Mouse (Mus musculus) macrophage (primary cell): Measurements from ENCODE around the gene Dock3. TPM values are rescaled to one million over a fixed set of nuclear protein-coding genes. Genes with fewer than 3 reads are reported as not detected.
"Not testable (repeated sequence)": the region's sequence is repeated elsewhere in the genome, so short reads cannot be mapped to it uniquely, and the experiment has no call there.

Source experiments
- H3K27ac ChIP-seq: fragments of 350-480 bp; formaldehyde crosslinking; 2 replicates; pipeline ENCODE4 v1.9.0; 2021
- H3K36me3 ChIP-seq: fragments of 350-480 bp; formaldehyde crosslinking; 2 replicates; pipeline ENCODE4 v1.9.0; 2021; ENCODE audit errors: inconsistent target
- H3K4me3 ChIP-seq: fragments of 350-480 bp; formaldehyde crosslinking; 2 replicates; pipeline ENCODE4 v1.9.0; 2021; ENCODE audit errors: inconsistent target
- H3K79me2 ChIP-seq: fragments of 350-480 bp; formaldehyde crosslinking; 2 replicates; pipeline ENCODE4 v1.9.0; 2021; ENCODE audit errors: inconsistent target
- WGBS: methylation state at CpG from one replicate; pipeline ENCODE4 v1.1.7; 2026; ENCODE audit warnings: inconsistent platforms; ENCODE audit not compliant: missing documents; 5-methylcytosine and 5-hydroxymethylcytosine counted together
- polyA plus RNA-seq: library from polyadenylated mRNA; stranded (reverse); fragments of 250-400 nt; gene quantifications from 3 replicates; pipeline ENCODE4 v1.2.4, GENCODE M21; 2018; ENCODE audit warnings: inconsistent platforms

Dock3 gene
- polyA plus RNA-seq, 1 experiment from 2014 or later: 32.2 TPM

DNA sequence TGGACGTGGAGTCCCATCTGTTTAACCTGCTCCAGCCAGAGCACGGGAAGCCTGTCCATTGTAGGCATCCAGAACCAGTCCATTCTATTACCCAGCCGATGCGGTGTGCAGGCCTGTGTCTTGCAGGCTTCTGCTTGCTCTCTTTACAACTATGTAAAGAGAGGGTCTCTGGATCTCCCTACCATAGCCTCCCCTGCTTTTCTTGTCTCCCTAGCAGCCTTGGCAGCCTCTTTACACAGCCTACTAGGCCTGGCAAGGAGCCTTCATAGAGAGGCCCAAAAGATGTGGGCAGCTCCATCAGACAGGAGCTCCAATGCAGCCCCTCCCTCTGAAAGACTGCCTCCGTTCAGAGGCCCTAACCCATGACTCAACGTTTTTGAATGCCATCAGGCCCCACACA lies 17.4 kb upstream of the Dock3 start:
- H3K4me3 ChIP-seq: no peak overlapping the region
- WGBS: 73% methylated on average over 6 of the region's 6 CpGs
- H3K36me3 ChIP-seq: no peaks in the 10 kb centered on the region
- no peaks in the 10 kb centered on the region for H3K79me2 ChIP-seq
- no peak overlapping the region for H3K27ac ChIP-seq

GRCm38 (mm10) chr9:107246170-107246569 lies 14.5 kb upstream of the Dock3 start:
- no peaks in the 10 kb centered on the region for H3K36me3 ChIP-seq
- no peak overlapping the region for H3K4me3 ChIP-seq
- H3K79me2 ChIP-seq: no peaks in the 10 kb centered on the region
- H3K27ac ChIP-seq: no peak overlapping the region
- WGBS: 58% methylated on average over 4 of the region's 4 CpGs

DNA sequence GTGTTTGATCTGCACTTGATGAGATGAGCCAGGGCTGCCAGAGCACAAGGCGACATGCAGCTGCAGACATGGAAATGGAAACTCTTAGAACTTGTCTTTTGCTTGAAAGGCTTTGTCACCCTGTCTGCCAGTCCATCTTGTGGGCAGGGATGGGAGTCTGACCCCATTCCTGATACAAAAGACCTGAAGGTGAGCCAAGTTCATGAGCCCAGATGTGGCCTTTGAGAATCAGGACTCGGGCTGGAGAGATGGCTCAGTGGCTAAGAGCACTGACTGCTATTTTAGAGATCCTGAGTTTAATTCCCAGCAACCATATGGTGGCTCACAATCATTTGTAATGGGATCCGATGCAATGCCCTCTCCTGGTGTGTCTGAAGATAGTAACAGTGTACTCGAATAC lies 13.6 kb upstream of the Dock3 start:
- Histone ChIP-seq H3K4me3 (no peak overlapping the region), H3K36me3 (no peaks in the 10 kb centered on the region), H3K27ac (no peak overlapping the region), H3K79me2 (no peaks in the 10 kb centered on the region)
- WGBS: 94% methylated on average over 3 of the region's 4 CpGs

DNA sequence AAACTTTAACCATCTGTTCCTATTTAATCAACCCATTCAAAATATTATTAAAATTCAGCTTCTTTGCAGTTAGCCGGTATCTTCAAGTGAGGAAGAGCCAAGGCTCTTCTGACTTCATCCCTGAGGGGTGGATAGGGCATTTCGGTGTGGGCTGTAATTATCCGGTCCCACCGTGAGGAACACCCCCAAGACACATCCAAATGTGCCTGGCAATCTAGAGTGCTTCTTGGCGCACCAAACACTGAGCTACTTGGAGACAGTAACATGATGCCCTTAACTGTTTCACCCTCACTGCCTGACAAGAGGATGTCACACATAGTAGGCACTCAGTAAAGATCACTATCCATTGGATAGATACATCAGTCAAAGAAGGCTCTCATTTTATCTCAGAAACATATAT lies 4.4 kb upstream of the Dock3 start:
- WGBS: 79% methylated on average over 5 of the region's 5 CpGs
- Histone ChIP-seq H3K27ac (no peak overlapping the region), H3K79me2 (no peaks in the 10 kb centered on the region), H3K4me3 (no peak overlapping the region), H3K36me3 (no peaks in the 10 kb centered on the region)

GRCm38 (mm10) chr9:107235261-107235660 lies 3.6 kb upstream of the Dock3 start:
- Histone ChIP-seq H3K36me3 (no peaks in the 10 kb centered on the region), H3K27ac (no peak overlapping the region), H3K4me3 (no peak overlapping the region), H3K79me2 (no peaks in the 10 kb centered on the region)
- 14% methylated on average over 5 of the region's 5 CpGs for WGBS

DNA sequence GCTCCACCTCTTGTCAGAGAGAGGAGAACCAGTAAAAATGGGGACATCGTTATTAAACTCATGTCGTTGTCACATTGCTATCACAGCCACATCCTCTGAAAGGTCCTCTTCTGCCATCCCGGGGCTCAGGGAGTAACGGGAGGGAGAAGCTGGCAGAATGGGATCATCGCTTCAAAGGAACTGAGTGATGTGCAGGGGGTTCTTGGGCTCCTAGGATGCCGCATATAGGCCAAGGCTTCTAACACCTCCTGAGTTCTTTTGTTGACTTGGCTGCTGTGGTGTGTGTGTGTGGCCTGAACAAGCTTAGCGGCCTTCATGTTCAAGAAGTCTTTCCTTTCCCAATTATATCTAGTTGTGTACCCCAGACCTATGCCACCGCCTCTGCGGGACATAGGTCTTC lies 431 bp upstream of the Dock3 start:
- Histone ChIP-seq H3K79me2 (no peaks in the 10 kb centered on the region), H3K27ac (no peak overlapping the region), H3K36me3 (no peaks in the 10 kb centered on the region), H3K4me3 (no peak overlapping the region)
- 39% methylated on average over 9 of the region's 9 CpGs for WGBS

- Histone ChIP-seq H3K36me3 (no peaks in the 10 kb centered on the region), H3K27ac (no peak overlapping the region), H3K79me2 (no peaks in the 10 kb centered on the region), H3K4me3 (no peak overlapping the region)
- WGBS: 2% methylated on average over 30 of the region's 50 CpGs
These were observed 644 bp downstream of the Dock3 start for GRCm38 (mm10) chr9:107230991-107231538.

DNA sequence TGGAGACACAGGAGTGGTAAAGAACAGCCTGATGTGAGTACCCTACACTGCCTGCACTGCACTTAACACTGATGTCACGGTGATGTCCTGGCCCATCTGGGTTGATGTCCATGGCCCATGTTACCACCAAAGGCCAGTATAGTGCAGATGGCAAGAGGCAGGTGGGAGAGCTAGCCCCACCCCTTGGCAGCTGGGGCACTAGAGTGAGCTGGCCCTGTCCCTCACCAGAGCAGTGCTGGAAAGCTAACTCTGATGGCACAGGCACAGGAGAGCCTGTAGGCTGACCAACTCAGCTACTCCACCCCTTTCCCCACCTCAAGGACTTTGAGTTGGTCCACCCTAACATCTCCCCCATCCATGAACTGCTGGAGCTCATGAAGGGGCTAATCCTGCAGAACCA lies 7.1 kb downstream of the Dock3 start:
- H3K27ac ChIP-seq: no peak overlapping the region
- H3K79me2 ChIP-seq: no peaks in the 10 kb centered on the region
- H3K4me3 ChIP-seq: no peak overlapping the region
- 100% methylated on average over 1 of the region's 1 CpGs for WGBS
- H3K36me3 ChIP-seq: no peaks in the 10 kb centered on the region

DNA sequence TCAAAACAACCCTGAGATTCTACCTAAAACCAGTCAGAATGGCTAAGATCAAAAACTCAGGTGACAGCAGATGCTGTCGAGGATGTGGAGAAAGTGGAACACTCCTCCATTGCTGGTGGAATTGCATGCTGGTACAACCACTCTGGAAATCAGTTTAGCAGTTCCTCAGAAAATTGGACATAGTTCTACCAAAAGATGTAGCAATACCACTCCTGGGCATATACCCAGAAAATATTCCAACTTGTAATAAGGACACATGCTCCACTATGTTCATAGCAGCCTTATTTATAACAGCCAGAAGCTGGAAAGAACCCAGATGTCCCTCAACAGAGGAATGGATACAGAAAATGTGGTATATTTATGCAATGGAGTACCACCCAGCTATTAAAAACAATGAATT lies 56.9 kb downstream of the Dock3 start:
- WGBS: 93% methylated on average over 1 of the region's 1 CpGs
- not testable (repeated sequence) for H3K79me2 ChIP-seq, H3K27ac ChIP-seq, H3K36me3 ChIP-seq, H3K4me3 ChIP-seq

GRCm38 (mm10) chr9:107165792-107166191 lies 65.9 kb downstream of the Dock3 start:
- no peak overlapping the region for H3K27ac ChIP-seq
- H3K36me3 ChIP-seq: no peaks in the 10 kb centered on the region
- WGBS: 92% methylated on average over 4 of the region's 4 CpGs
- no peaks in the 10 kb centered on the region for H3K79me2 ChIP-seq
- no peak overlapping the region for H3K4me3 ChIP-seq

- Histone ChIP-seq H3K79me2 (no peaks in the 10 kb centered on the region), H3K27ac (no peak overlapping the region), H3K4me3 (no peak overlapping the region), H3K36me3 (no peaks in the 10 kb centered on the region)
- WGBS: 12% methylated on average over 3 of the region's 3 CpGs
These were observed 66.9 kb downstream of the Dock3 start for GRCm38 (mm10) chr9:107164825-107165224.

DNA sequence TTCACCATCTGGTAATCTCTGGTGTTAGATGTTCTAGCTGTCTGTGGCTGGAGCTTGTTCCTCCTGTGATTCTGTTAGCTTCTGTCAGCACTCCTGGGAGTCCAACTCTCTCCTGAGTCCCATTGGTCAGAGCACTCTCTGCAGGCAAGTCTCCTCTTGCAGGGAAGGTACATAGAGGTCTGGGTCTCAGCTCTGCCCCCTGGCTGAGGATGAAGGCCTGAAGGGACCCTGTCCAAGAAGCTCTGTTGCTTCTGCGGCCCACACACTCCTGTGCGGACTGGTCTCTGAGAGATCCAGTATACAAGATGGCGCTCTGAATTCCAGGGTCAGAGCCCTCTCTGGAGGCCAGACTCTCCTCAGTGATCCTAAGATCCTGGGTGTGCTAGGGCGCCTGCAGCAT lies 75.3 kb downstream of the Dock3 start:
- H3K79me2 ChIP-seq, H3K36me3 ChIP-seq, H3K27ac ChIP-seq, H3K4me3 ChIP-seq: not testable (repeated sequence)
- WGBS: 87% methylated on average over 4 of the region's 4 CpGs

- no peaks in the 10 kb centered on the region for H3K36me3 ChIP-seq
- 71% methylated on average over 3 of the region's 3 CpGs for WGBS
These were observed 118.9 kb downstream of the Dock3 start for GRCm38 (mm10) chr9:107112791-107113190.

GRCm38 (mm10) chr9:107112056-107112455 lies 119.7 kb downstream of the Dock3 start:
- H3K4me3 ChIP-seq: no peak overlapping the region
- H3K79me2 ChIP-seq: no peaks in the 10 kb centered on the region
- H3K36me3 ChIP-seq: no peaks in the 10 kb centered on the region
- 89% methylated on average over 2 of the region's 2 CpGs for WGBS
- H3K27ac ChIP-seq: no peak overlapping the region

More at GRCm38 (mm10) chr9:107112791-107113190, 118.9 kb downstream of the Dock3 start:
- H3K4me3 ChIP-seq: no peak overlapping the region
- no peak overlapping the region for H3K27ac ChIP-seq
- no peaks in the 10 kb centered on the region for H3K79me2 ChIP-seq

DNA sequence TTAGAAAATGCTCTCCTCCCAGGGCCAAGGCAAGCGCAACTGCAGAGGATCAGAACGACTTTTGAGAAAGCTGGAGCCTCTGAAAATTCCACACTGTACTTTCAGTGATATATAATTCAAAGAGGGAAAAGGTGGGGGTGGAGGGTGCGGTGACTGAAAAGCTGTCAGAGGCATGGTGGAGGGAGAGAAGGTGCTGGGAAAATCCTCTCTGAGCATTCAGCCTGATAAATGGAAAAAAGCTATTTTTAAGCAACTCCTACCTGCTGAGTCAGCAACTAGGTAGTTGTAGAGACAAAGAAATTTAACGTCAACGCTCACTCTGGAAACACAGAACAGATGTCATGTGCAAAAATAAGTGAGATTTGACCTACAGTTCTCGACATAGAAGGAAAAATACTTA lies 132.2 kb downstream of the Dock3 start:
- H3K36me3 ChIP-seq: no peaks in the 10 kb centered on the region
- H3K27ac ChIP-seq: no peak overlapping the region
- H3K4me3 ChIP-seq: no peak overlapping the region
- H3K79me2 ChIP-seq: no peaks in the 10 kb centered on the region
- 85% methylated on average over 6 of the region's 6 CpGs for WGBS

DNA sequence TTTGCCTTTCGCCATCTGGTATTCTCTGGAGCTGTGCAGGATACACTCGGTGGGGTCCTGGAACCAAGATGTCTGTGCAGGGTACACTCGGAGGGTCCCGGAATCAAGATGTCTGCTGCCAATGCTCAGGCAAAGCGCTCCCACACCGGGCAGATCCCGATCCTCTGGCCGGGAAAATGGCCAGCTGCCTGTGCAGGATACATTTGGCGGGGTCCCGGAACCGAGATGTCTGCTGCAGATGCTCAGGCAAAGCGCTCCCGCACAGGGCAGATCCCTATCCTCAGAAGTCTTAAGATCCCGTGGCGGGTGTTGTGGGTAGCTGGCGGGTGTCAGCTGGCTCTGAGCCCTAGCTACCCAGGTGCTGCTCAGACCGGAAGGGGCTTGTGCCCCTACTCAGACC lies 142.3 kb downstream of the Dock3 start:
- H3K36me3 ChIP-seq, H3K79me2 ChIP-seq, H3K27ac ChIP-seq, H3K4me3 ChIP-seq: not testable (repeated sequence)
- WGBS: 68% methylated on average over 14 of the region's 17 CpGs
